Mouse (Mus musculus) cortical plate, adult 2 months (tissue): ENCODE results near the gene Ddx20.

Source experiments
- CTCF ChIP-seq: fragments of 200-500 bp; IDR thresholded peaks from 2 replicates; pipeline ENCODE4 v1.5.1; 2011; ENCODE audit warnings: mild to moderate bottlenecking, control low read depth, low read length; ENCODE audit not compliant: insufficient read depth; ENCODE audit errors: extremely low read depth
- POLR2A ChIP-seq: fragments of 200-500 bp; IDR thresholded peaks from 2 replicates; pipeline ENCODE4 v1.6.1; 2011; ENCODE audit warnings: mild to moderate bottlenecking, low read length, control low read depth; ENCODE audit not compliant: insufficient read depth; ENCODE audit errors: extremely low read depth

GRCm38 (mm10) chr3:105632296-105632695 is 55.1 kb downstream of the Ddx20 start:
- TF ChIP-seq POLR2A (no peak), CTCF (no peak)
